Mouse (Mus musculus) intestine, postnatal 0 days (tissue): ENCODE data around the gene Birc7. TPM values are rescaled to one million over a fixed set of nuclear protein-coding genes. Genes with fewer than 3 reads are reported as not detected.

Experiments
- ATAC-seq: fragments of 200-750 bp; cut with Nextera tagmentation; 2 replicates; pipeline ENCODE4 v1.8.0; 2017; ENCODE audit warnings: mild to moderate bottlenecking, moderate TSS enrichment, moderate library complexity
- H3K27ac ChIP-seq: fragments of 300-500 bp; sonication (generic); 2 replicates; pipeline ENCODE4 v1.5.1; 2014; ENCODE audit warnings: mild to moderate bottlenecking, low read depth, low read length, moderate library complexity
- H3K27me3 ChIP-seq: fragments of 300-500 bp; sonication (generic); replicated peaks from 2 replicates; pipeline ENCODE4 v1.6.1; 2014; ENCODE audit warnings: low read length, mixed read lengths; ENCODE audit not compliant: control insufficient read depth, insufficient read depth
- H3K36me3 ChIP-seq: fragments of 300-500 bp; sonication (generic); 2 replicates; pipeline ENCODE4 v1.6.1; 2014; ENCODE audit warnings: mild to moderate bottlenecking, moderate library complexity; ENCODE audit not compliant: control insufficient read depth, insufficient read depth
- H3K4me1 ChIP-seq: fragments of 300-500 bp; sonication (generic); replicated peaks from 2 replicates; pipeline ENCODE4 v1.6.1; 2014; ENCODE audit warnings: antibody characterized with exemption, low read length, mixed read lengths; ENCODE audit not compliant: control insufficient read depth, insufficient read depth
- H3K4me2 ChIP-seq: fragments of 300-500 bp; sonication (generic); replicated peaks from 2 replicates; pipeline ENCODE4 v1.6.1; 2014; ENCODE audit warnings: low read depth, mild to moderate bottlenecking, moderate library complexity
- H3K4me3 ChIP-seq: fragments of 300-500 bp; sonication (generic); 2 replicates; pipeline ENCODE4 v1.5.1; 2014; ENCODE audit warnings: low read depth, low read length
- H3K9ac ChIP-seq: fragments of 300-500 bp; sonication (generic); 2 replicates; pipeline ENCODE4 v1.6.1; 2014; ENCODE audit warnings: mild to moderate bottlenecking, low read depth, low read length
- H3K9me3 ChIP-seq: fragments of 300-500 bp; sonication (generic); 2 replicates; pipeline ENCODE4 v1.6.1; 2016; ENCODE audit warnings: mixed run types; ENCODE audit not compliant: control insufficient read depth
- CTCF ChIP-seq: sonication (generic); IDR thresholded peaks from 2 replicates; pipeline ENCODE4 v1.5.1; 2016; ENCODE audit warnings: low read depth, mild to moderate bottlenecking, control low read depth, antibody characterized with exemption, moderate library complexity
- WGBS: fragments of 180-500 bp; shearing (Covaris S2); extraction: QIAGEN DNeasy Blood & Tissue Kit; methylation state at CpG from one replicate; pipeline ENCODE4 v1.1.7; 2014; 5-methylcytosine and 5-hydroxymethylcytosine counted together
- polyA plus RNA-seq: library from polyadenylated mRNA; unstranded; fragments of >200 nt; fragmentation: Nextera tagmentation; extraction: Ambion mirVana; gene quantifications from 2 replicates; pipeline ENCODE4 v1.2.1, GENCODE M21; 2015

The Birc7 gene
- polyA plus RNA-seq, 1 experiment from 2014 or later = not detected

DNA sequence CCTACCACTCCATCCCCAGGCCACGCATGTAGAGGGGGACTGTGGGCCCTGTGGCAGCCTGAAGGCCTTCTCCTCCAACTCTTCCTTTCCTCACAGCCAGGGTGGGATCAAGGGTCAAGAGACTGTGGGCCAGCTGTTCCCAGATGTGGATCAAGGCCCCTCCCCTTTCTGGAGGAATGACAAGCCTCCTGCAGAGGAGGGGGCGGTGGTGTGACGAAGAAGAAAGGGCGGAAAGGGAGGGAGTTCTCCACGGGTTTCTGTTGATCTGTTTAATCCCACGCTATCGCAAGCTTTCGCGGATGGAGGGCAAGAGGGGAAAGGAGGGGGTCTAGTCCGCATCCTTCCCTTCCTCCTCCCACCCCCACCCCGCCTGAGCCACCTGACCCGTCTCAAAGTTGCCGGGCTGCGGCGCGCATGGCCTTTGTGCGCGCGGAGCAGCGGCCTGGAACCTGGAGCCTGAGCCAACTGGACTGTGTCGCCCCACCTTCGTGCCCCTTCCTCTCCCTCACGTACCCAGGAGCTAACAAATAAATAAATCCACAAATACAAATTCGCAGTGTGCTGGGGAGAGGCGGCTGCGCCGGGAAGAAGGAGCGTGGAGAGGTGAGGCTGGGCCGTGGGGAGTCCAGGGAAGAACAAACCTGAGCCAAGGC is 38.3 kb upstream of the Birc7 start:
- Histone ChIP-seq H3K9ac (no peak overlapping the region), H3K4me2 (no peak overlapping the region), H3K36me3 (no peaks in the 10 kb centered on the region), H3K27ac (no peak overlapping the region), H3K4me3 (no peak overlapping the region), H3K9me3 (no peaks in the 10 kb centered on the region), H3K27me3 (peaks cover 74% of the 10 kb centered on the region), H3K4me1 (0 out of 2 replicates have a peak, but pooled peaks cover 3% of the 10 kb centered on the region)
- WGBS = 1% methylated on average over 28 of the region's 29 CpGs
- no peak for ATAC-seq
- no peak for TF ChIP-seq CTCF

- no peaks in the 10 kb centered on the region for H3K36me3 ChIP-seq
- no peaks in the 10 kb centered on the region for H3K9me3 ChIP-seq
- H3K27me3 ChIP-seq = peaks cover 82% of the 10 kb centered on the region
- no peak overlapping the region for H3K27ac ChIP-seq
- 2% methylated on average over 37 of the region's 37 CpGs for WGBS
- H3K4me2 ChIP-seq = no peak overlapping the region
- H3K4me1 ChIP-seq = 0 out of 2 replicates have a peak, but pooled peaks cover 3% of the 10 kb centered on the region
- H3K4me3 ChIP-seq = no peak overlapping the region
- TF ChIP-seq CTCF = no peak
- no peak for ATAC-seq
- H3K9ac ChIP-seq = no peak overlapping the region
Observed at GRCm38 (mm10) chr2:180891075-180891834, 37.6 kb upstream of the Birc7 start.

- Histone ChIP-seq H3K4me2 (no peak overlapping the region), H3K27me3 (peaks cover 85% of the 10 kb centered on the region), H3K27ac (no peak overlapping the region), H3K9me3 (no peaks in the 10 kb centered on the region), H3K4me3 (no peak overlapping the region), H3K4me1 (0 out of 2 replicates have a peak, but pooled peaks cover 3% of the 10 kb centered on the region), H3K36me3 (no peaks in the 10 kb centered on the region), H3K9ac (no peak overlapping the region)
- no peak for ATAC-seq
- TF ChIP-seq CTCF = no peak
- WGBS = 8% methylated on average over 9 of the region's 9 CpGs
Observed at GRCm38 (mm10) chr2:180891835-180892323, 36.9 kb upstream of the Birc7 start.

GRCm38 (mm10) chr2:180892841-180893521 is 35.8 kb upstream of the Birc7 start:
- Histone ChIP-seq H3K27me3 (peaks cover 86% of the 10 kb centered on the region), H3K4me3 (peak overlapping the region; percentile 41), H3K4me2 (peak overlapping the region; percentile 76), H3K36me3 (no peaks in the 10 kb centered on the region), H3K9ac (no peak overlapping the region), H3K4me1 (0 out of 2 replicates have a peak, but pooled peaks cover 3% of the 10 kb centered on the region), H3K27ac (no peak overlapping the region), H3K9me3 (no peaks in the 10 kb centered on the region)
- TF ChIP-seq CTCF = no peak
- no peak for ATAC-seq
- WGBS = under 1% methylated on average over 89 of the region's 97 CpGs

DNA sequence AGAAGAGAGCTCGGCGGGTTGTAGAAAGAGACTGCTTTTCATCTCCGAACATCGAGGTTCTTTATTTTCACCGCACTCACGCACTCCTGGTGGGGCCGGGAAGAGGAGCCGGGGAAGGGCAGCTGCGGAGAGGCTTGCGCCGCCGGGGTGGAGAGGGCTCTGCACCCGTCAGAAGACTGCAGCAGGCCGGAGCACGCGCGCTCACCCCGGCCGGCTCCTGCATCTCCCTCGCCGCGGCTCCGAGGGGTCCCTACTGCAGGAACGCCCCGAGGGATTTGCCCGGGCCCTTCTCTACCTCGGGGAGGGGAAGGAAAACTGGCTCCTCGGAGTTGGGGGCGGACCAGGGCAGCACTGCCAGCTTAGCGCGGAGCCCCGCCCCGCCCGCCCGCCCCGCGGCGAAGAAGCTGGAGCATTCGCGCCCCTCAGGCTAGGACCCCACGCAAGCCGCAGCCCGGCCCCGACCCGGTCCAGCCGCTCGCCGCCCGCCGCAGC is 35.2 kb upstream of the Birc7 start:
- H3K27me3 ChIP-seq = peaks cover 81% of the 10 kb centered on the region
- no peak; the same call in 1 of the 2 replicates for ATAC-seq
- under 1% methylated on average over 43 of the region's 50 CpGs for WGBS
- peak overlapping the region; percentile 76 for H3K4me2 ChIP-seq
- no peaks in the 10 kb centered on the region for H3K36me3 ChIP-seq
- 0 out of 2 replicates have a peak, but pooled peaks cover 3% of the 10 kb centered on the region for H3K4me1 ChIP-seq
- H3K4me3 ChIP-seq = peak overlapping the region; percentile 41
- no peak overlapping the region for H3K27ac ChIP-seq
- no peak overlapping the region for H3K9ac ChIP-seq
- no peaks in the 10 kb centered on the region for H3K9me3 ChIP-seq
- no peak for TF ChIP-seq CTCF
